Mouse (Mus musculus) lung, embryonic 16.5 days (tissue): ENCODE measurements at regions not wholly inside any gene's neighbourhood (a gene's known extent, or its start where the extent isn't known, plus 50 kb on each side); places are given as distances from the start of the nearest gene placed in this dataset.

Experiments
- ATAC-seq: fragments of 200-750 bp; cut with Nextera tagmentation; 2 replicates; pipeline ENCODE4 v1.8.0; 2017; ENCODE audit warnings: low read depth, mild to moderate bottlenecking, moderate library complexity
- H3K27ac ChIP-seq: fragments of 300-500 bp; sonication (generic); 2 replicates; pipeline ENCODE4 v1.5.1; 2014; ENCODE audit warnings: mild to moderate bottlenecking, control low read depth, low read length
- H3K27me3 ChIP-seq: fragments of 300-500 bp; sonication (generic); 2 replicates; pipeline ENCODE4 v1.6.1; 2014; ENCODE audit warnings: low read depth, low read length, mixed read lengths; ENCODE audit not compliant: control insufficient read depth, insufficient read depth
- H3K36me3 ChIP-seq: fragments of 300-500 bp; sonication (generic); 2 replicates; pipeline ENCODE4 v1.6.1; 2014; ENCODE audit warnings: low read length; ENCODE audit not compliant: control insufficient read depth, insufficient read depth
- H3K4me1 ChIP-seq: fragments of 300-500 bp; sonication (generic); replicated peaks from 2 replicates; pipeline ENCODE4 v1.6.1; 2014; ENCODE audit warnings: low read length, mixed read lengths; ENCODE audit not compliant: control insufficient read depth, insufficient read depth
- H3K4me2 ChIP-seq: fragments of 300-500 bp; sonication (generic); 2 replicates; pipeline ENCODE4 v1.6.1; 2014; ENCODE audit warnings: low read depth, low read length, control low read depth
- H3K4me3 ChIP-seq: fragments of 300-500 bp; sonication (generic); 2 replicates; pipeline ENCODE4 v1.5.1; 2014; ENCODE audit warnings: mild to moderate bottlenecking, low read length, control low read depth
- H3K9ac ChIP-seq: fragments of 300-500 bp; sonication (generic); 2 replicates; pipeline ENCODE4 v1.6.1; 2014; ENCODE audit warnings: low read length, control low read depth
- H3K9me3 ChIP-seq: fragments of 300-500 bp; sonication (generic); 2 replicates; pipeline ENCODE4 v1.6.1; 2016; ENCODE audit warnings: low read length; ENCODE audit not compliant: control insufficient read depth
- WGBS: fragments of 180-500 bp; shearing (Covaris S2); extraction: QIAGEN DNeasy Blood & Tissue Kit; methylation state at CpG from one replicate; pipeline ENCODE4 v1.1.7; 2014; 5-methylcytosine and 5-hydroxymethylcytosine counted together

- ATAC-seq, result no peak
- Histone ChIP-seq H3K27ac (no peak overlapping the region), H3K4me3 (no peak overlapping the region), H3K4me1 (no peaks in the 10 kb centered on the region), H3K36me3 (no peaks in the 10 kb centered on the region), H3K9ac (no peak overlapping the region), H3K27me3 (no peaks in the 10 kb centered on the region), H3K9me3 (no peaks in the 10 kb centered on the region), H3K4me2 (no peak overlapping the region)
- WGBS, result 73% methylated on average over 3 of the region's 3 CpGs
Observed at GRCm38 (mm10) chr6:50770481-50770880, 116.2 kb upstream of the Npvf start.

GRCm38 (mm10) chr6:50775637-50776036, 121.4 kb upstream of the Npvf start:
- Histone ChIP-seq H3K4me2 (no peak overlapping the region), H3K36me3 (no peaks in the 10 kb centered on the region), H3K9ac (no peak overlapping the region), H3K4me1 (peaks cover 8% of the 10 kb centered on the region; the same call in 1 of the 2 replicates), H3K27ac (no peak overlapping the region), H3K4me3 (no peak overlapping the region), H3K9me3 (no peaks in the 10 kb centered on the region), H3K27me3 (no peaks in the 10 kb centered on the region)
- 89% methylated on average over 4 of the region's 4 CpGs for WGBS
- no peak for ATAC-seq

- Histone ChIP-seq H3K36me3 (no peaks in the 10 kb centered on the region), H3K4me3 (no peak overlapping the region), H3K27me3 (no peaks in the 10 kb centered on the region), H3K9ac (no peak overlapping the region; the same call in 1 of the 2 replicates), H3K4me2 (peak overlapping the region; percentile 45; the same call in 1 of the 2 replicates), H3K4me1 (peaks cover 8% of the 10 kb centered on the region; the same call in 1 of the 2 replicates), H3K27ac (no peak overlapping the region), H3K9me3 (no peaks in the 10 kb centered on the region)
- no peak for ATAC-seq
- 62% methylated on average over 11 of the region's 11 CpGs for WGBS
Observed at GRCm38 (mm10) chr6:50776236-50776832, 122.1 kb upstream of the Npvf start.

- peak; percentile 51; the same call in 1 of the 2 replicates for ATAC-seq
- Histone ChIP-seq H3K9me3 (no peaks in the 10 kb centered on the region), H3K36me3 (no peaks in the 10 kb centered on the region), H3K4me1 (peaks cover 8% of the 10 kb centered on the region; the same call in 1 of the 2 replicates), H3K9ac (peak overlapping the region; percentile 32; the same call in 1 of the 2 replicates), H3K4me2 (peak overlapping the region; percentile 45), H3K27ac (no peak overlapping the region), H3K27me3 (no peaks in the 10 kb centered on the region), H3K4me3 (0 out of 2 replicates have a peak overlapping the region, but pooled peaks have one; percentile 13)
- 6% methylated on average over 10 of the region's 10 CpGs for WGBS
Observed at GRCm38 (mm10) chr6:50776931-50777495, 122.8 kb upstream of the Npvf start.

GRCm38 (mm10) chr6:50777827-50778226, 123.6 kb upstream of the Npvf start:
- ATAC-seq, result no peak
- Histone ChIP-seq H3K27ac (no peak overlapping the region), H3K4me2 (no peak overlapping the region), H3K27me3 (no peaks in the 10 kb centered on the region), H3K9me3 (no peaks in the 10 kb centered on the region), H3K9ac (no peak overlapping the region), H3K36me3 (no peaks in the 10 kb centered on the region), H3K4me1 (peaks cover 8% of the 10 kb centered on the region; the same call in 1 of the 2 replicates), H3K4me3 (no peak overlapping the region)
- WGBS, result 84% methylated on average over 4 of the region's 4 CpGs

- no peak for ATAC-seq
- H3K4me2 ChIP-seq, result no peak overlapping the region
- no peaks in the 10 kb centered on the region for H3K36me3 ChIP-seq
- no peaks in the 10 kb centered on the region for H3K27me3 ChIP-seq
- no peaks in the 10 kb centered on the region for H3K9me3 ChIP-seq
- WGBS, result 75% methylated on average over 3 of the region's 3 CpGs
- no peak overlapping the region for H3K27ac ChIP-seq
- no peak overlapping the region for H3K4me3 ChIP-seq
- H3K4me1 ChIP-seq, result peaks cover 8% of the 10 kb centered on the region; the same call in 1 of the 2 replicates
- no peak overlapping the region for H3K9ac ChIP-seq
Observed at GRCm38 (mm10) chr6:50780677-50781076, 126.4 kb upstream of the Npvf start.

- Histone ChIP-seq H3K4me1 (peaks cover 8% of the 10 kb centered on the region; the same call in 1 of the 2 replicates), H3K4me2 (no peak overlapping the region), H3K9ac (no peak overlapping the region), H3K36me3 (no peaks in the 10 kb centered on the region), H3K9me3 (no peaks in the 10 kb centered on the region), H3K27me3 (no peaks in the 10 kb centered on the region), H3K27ac (no peak overlapping the region), H3K4me3 (no peak overlapping the region)
- ATAC-seq, result no peak
- WGBS, result 86% methylated on average over 10 of the region's 10 CpGs
Observed at GRCm38 (mm10) chr6:50781271-50781670, 127.0 kb upstream of the Npvf start.

- no peak for ATAC-seq
- H3K27me3 ChIP-seq, result no peaks in the 10 kb centered on the region
- H3K27ac ChIP-seq, result no peak overlapping the region
- no peak overlapping the region for H3K9ac ChIP-seq
- H3K4me1 ChIP-seq, result peaks cover 2% of the 10 kb centered on the region; the same call in 1 of the 2 replicates
- no peaks in the 10 kb centered on the region for H3K36me3 ChIP-seq
- H3K4me3 ChIP-seq, result no peak overlapping the region
- whole genome bisulfite sequencing, result 76% methylated on average over 2 of the region's 2 CpGs
- H3K9me3 ChIP-seq, result no peaks in the 10 kb centered on the region
- no peak overlapping the region for H3K4me2 ChIP-seq
Observed at GRCm38 (mm10) chr6:50782221-50782620, 128.0 kb upstream of the Npvf start.

GRCm38 (mm10) chr6:50783494-50783893, 129.3 kb upstream of the Npvf start:
- WGBS, result 61% methylated on average over 10 of the region's 10 CpGs
- H3K36me3 ChIP-seq, result no peaks in the 10 kb centered on the region
- no peaks in the 10 kb centered on the region for H3K27me3 ChIP-seq
- no peak overlapping the region for H3K27ac ChIP-seq
- H3K9ac ChIP-seq, result no peak overlapping the region
- H3K4me1 ChIP-seq, result no peaks in the 10 kb centered on the region
- no peaks in the 10 kb centered on the region for H3K9me3 ChIP-seq
- no peak overlapping the region for H3K4me3 ChIP-seq
- ATAC-seq, result no peak
- no peak overlapping the region for H3K4me2 ChIP-seq
